Mouse (Mus musculus) brain, embryonic 14.5 days (tissue): ENCODE data around the gene Xylt1. TPM values are rescaled to one million over a fixed set of nuclear protein-coding genes. Genes with fewer than 3 reads are reported as not detected.
A peak's percentile ranks its signal among the peaks of the same experiment; 100 is the strongest.

Experiments used
- DNase-seq: peaks from one replicate; pipeline ENCODE4 v3.0.0-alpha.2; 2011; ENCODE audit warnings: low read depth
- CTCF ChIP-seq: fragments of 200-500 bp; IDR thresholded peaks from 2 replicates; pipeline ENCODE4 v1.5.1; 2012; ENCODE audit warnings: inconsistent platforms, mild to moderate bottlenecking, moderate library complexity, borderline replicate concordance; ENCODE audit not compliant: insufficient read depth, insufficient read length; ENCODE audit errors: extremely low read depth
- POLR2A ChIP-seq: fragments of 200-500 bp; IDR thresholded peaks from 2 replicates; pipeline ENCODE4 v1.6.1; 2012; ENCODE audit warnings: mild to moderate bottlenecking, inconsistent platforms, borderline replicate concordance; ENCODE audit not compliant: poor library complexity, insufficient read depth, insufficient read length, severe bottlenecking; ENCODE audit errors: extremely low read depth
- polyA plus RNA-seq: library from polyadenylated mRNA; depleted of rRNA; stranded (reverse); fragments of >200 nt; gene quantifications from 2 replicates; pipeline ENCODE4 v1.2.3, GENCODE M21; 2012

Gene Xylt1
- polyA plus RNA-seq, 1 experiment: 8.2 TPM

DNA sequence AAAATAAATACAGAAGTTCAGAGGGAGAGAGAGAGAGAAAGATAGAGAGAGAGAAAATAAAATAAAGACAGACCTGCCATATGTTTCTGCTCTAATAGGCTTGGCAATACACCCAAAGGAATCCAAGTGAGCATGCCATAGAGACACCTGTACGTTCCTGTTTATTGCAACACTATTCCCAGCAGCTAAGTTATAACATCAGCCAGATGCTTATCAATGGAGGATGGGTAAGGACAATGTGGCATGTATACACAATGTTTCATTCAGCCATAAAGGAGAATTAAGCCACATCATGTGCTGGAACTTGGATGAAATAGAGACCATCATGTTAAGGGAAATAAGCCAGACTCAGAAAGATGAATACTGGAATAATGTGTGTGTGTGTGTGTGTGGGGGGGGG, 186.1 kb downstream of the Xylt1 start:
- DNase-seq: no peak
- TF ChIP-seq POLR2A (no peak), CTCF (no peak)

DNA sequence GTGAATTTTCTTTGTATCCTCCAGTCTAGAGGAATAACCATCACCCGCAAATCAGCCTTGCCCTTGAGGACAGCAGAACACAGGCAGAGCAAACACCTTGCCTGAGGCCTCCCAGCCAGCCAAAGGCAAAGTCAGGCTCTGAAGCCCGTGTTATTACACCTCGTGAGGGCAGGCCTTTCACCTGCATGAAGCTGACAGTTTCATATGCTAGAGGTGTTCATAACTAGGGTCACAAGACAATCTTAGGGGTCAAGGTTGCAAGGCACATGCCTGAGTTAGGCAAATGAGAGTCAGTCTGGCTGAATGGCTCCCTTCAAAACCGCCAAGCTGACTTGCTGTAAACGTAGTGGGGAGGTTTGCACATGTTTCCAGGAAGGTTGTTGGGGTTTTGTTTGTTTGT, 186.5 kb downstream of the Xylt1 start:
- no peak for DNase-seq
- TF ChIP-seq CTCF (no peak), POLR2A (no peak)

DNA sequence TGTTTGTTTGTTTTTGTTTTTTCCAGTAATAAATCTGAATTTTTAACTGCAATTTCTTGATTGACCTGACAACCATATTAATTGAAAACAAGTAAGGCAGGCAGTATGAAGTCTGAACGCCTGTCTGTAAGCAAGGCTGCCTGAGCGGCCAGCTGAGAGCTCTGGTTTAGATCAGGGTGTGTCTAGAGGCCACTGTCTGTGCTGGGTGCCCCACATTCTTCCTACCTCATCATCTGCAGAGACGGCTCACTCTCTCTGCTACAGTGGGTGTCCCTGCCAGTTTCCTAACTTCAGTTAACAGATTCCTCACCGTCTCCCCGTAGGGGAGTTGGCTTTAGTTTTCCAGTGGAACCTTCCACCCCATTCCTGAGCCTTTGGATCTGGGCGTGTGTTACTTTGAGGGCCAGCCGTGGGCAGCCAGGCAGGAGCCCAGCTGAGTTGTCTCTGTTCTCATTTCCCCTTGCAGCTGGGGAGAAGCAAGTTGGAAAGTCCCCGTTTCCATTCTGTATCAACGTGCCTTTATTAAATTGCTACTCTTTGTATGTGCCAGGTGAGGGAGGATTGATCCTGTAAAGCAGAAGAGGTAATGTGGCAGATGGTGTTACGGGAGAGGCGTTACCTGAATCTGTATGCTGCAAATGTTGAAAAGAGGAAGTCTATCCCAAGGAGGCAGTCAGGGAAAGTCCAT, 187.0 kb downstream of the Xylt1 start:
- no peak for TF ChIP-seq POLR2A
- no peak for TF ChIP-seq CTCF
- DNase-seq: no peak

DNA sequence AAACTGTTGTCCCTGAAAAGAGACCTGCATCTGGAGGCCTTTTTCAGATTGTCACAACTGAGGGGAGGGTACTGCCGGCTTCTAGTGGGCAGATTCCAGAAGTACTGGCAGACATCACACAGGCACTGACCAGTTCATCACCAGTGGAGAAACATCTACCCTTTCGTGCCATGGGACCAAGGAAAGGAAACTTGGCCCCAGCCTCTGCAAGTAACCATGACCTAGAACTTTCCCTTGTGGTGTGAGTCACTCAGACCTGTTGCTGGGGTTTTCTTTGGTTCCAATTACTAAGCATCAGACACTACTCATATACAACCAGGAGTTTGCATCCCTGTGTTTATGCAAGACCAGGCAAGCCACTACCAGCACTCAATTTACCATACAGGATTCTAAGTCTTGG, 190.4 kb downstream of the Xylt1 start:
- TF ChIP-seq POLR2A (no peak), CTCF (no peak)

GRCm38 (mm10) chr7:117571713-117572112, 190.9 kb downstream of the Xylt1 start:
- TF ChIP-seq CTCF: no peak
- TF ChIP-seq POLR2A: no peak
- peak; percentile 84 for DNase-seq

More for the DNA sequence above, 190.4 kb downstream of the Xylt1 start:
- DNase-seq: no peak

GRCm38 (mm10) chr7:117573170-117573569, 192.4 kb downstream of the Xylt1 start:
- TF ChIP-seq CTCF (no peak), POLR2A (no peak)
- DNase-seq: peak; percentile 77

GRCm38 (mm10) chr7:117575417-117575816, 194.6 kb downstream of the Xylt1 start:
- no peak for TF ChIP-seq CTCF
- no peak for TF ChIP-seq POLR2A
- peak; percentile 65 for DNase-seq

DNA sequence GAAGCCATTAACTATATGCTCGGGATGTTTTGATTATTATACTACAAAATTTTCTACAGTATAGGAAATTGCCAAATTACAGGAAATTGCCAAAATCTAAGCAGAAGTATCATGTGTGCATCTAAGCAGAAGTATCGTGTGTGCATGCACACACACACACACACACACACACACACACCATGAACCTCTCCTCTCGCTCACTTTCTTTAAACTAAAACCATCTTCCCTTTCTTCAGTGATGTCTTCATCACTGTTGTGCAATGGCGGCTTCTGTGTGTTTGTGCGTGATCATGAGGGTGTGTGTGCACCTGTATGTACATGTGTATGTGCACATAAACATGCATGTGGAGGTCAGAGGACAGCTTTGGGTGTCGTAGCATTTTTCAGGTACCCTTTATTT, 196.3 kb downstream of the Xylt1 start:
- DNase-seq: no peak
- no peak for TF ChIP-seq POLR2A
- no peak for TF ChIP-seq CTCF

GRCm38 (mm10) chr7:117585164-117585563, 204.4 kb downstream of the Xylt1 start:
- TF ChIP-seq POLR2A: no peak
- TF ChIP-seq CTCF: no peak
- peak; percentile 65 for DNase-seq

DNA sequence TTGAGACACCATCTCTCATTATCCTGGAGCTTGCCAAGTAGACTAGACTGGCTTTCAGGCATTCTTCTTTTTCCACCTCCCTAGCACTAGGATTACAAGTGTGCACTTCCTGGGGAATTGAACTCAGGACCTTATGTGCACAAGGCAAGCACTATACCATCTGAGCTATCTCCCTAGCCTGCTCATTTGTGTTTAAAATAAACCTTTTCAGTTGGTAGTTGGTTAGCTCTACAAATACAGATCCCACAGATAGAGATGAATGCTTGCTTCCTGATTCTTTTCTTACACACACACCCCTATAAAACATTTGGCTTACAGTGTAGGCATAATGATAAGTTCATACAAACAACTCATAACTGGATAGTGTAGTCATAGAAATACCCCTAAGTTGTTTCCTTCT, 206.0 kb downstream of the Xylt1 start:
- DNase-seq: no peak
- no peak for TF ChIP-seq CTCF
- TF ChIP-seq POLR2A: no peak

DNA sequence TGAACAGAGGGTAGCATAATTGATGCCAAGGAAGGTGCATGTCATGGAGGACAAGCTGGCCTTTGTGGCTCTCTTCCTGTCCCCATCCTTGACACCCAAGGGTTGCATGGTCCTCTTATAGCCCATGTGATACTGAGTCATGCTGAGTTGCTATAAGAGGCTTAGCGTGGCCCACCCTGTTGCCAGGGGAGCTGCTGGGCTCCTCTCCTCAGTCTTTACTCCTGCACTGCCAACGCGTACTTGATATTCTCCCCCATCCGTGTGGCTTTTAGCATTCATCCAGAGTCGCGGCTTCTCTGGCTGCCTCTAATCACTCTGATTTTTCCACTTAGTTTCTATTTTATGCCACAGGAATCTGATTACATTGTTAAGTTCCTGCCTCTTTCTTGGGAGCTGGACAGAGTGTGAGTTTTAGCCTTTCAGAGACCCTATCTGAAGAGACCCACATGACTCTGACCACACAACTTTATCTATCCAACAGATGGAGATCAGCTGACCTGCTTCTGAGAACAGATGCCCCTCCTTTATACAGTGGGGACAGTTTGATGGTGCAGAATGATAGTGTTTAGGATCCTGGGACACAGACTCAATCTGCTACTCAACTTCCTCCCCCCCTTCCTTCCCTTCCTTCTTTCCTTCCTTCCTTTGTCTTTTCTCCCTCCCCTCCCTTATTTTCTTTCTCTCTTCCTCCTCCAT, 206.6 kb downstream of the Xylt1 start:
- no peak for TF ChIP-seq CTCF
- peak; percentile 67 for DNase-seq

DNA sequence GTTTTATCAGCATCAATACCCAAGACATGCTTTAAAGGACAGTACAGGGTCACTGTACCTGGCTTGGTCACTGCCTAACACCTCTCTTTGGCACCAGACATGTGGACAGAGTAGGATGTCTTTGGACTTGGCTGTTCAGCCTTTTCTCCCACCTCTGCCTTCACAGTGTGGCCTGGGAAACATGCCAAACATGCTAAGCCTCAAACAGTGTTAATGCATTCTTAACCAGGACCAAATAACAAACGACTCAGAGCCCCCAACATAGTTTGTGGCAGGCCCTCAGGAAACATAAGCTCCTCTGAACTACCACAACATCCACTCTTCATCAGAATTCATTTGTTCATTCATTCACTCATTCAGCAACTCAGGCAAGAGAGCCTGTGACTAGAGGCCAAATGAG, 207.6 kb downstream of the Xylt1 start:
- DNase-seq: peak; percentile 80
- TF ChIP-seq CTCF (no peak), POLR2A (no peak)

- DNase-seq: no peak
- no peak for TF ChIP-seq POLR2A
- no peak for TF ChIP-seq CTCF
These were observed 208.6 kb downstream of the Xylt1 start for GRCm38 (mm10) chr7:117589359-117589758.

DNA sequence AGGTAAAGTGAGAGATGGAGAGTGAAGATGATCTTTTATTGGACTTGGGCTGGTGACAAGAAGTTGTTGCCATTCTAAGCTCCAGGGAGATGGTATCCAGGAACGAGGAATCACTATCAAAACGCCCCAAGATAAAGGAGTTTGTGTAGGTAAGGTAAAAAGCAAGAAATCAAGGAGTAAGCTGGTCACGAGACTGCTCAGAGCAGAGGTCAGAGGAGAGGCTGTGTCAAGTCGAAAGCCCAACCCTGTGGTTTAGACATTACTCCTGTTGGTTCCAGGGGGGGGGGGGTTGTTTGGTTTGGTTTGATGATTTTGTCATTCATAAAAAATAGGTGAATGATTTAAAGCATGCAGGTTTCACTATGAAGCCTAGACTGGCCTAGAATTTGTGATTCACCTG, 209.0 kb downstream of the Xylt1 start:
- TF ChIP-seq POLR2A (no peak), CTCF (no peak)
- DNase-seq: no peak
